10 mouse cellular contexts compared by ENCODE assay signal in the genomic region with DNA sequence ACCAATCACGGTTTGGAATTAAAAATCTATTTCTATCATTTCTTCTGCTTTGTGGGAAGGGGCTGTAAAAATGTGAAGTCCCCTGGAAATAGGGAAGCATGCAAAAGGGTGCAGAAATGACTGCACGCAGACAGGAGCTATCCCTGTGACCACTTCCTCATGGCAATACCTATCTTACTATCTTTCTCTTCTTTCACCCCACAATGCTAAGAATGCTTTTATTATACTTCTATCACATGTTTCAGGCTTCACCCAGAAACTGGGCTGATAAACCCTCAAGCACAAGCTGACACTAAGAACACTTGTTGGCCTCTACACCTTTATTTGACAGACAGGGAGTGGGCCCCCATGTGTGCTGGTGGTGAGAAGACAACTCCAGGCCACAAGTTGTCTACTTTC.
DNase-seq lines count a peak whose midpoint lies in the region; ATAC-seq and TF ChIP-seq lines count a peak whose summit lies in the region.
"Had no signal": no experiment of that assay in that cellular context is flagged by ENCODE, and none has a peak within 500 bp of the region (broad histone marks: within the 10 kb centered on the region; RNA-seq: fewer than 3 reads in every experiment).

No protein-coding gene starts in this region.

- no peaks in the 10 kb centered on the region for H3K27me3 ChIP-seq in heart, embryonic 16.5 days (ENCODE audit: control insufficient read depth, insufficient read depth, low read length)
- H3K27me3 ChIP-seq in CH12.LX (replicated peaks): no peaks in the 10 kb centered on the region
- H3K27me3 ChIP-seq in intestine, postnatal 0 days (replicated peaks; ENCODE audit: control insufficient read depth, insufficient read depth, low read length): no peaks in the 10 kb centered on the region
- H3K27me3 ChIP-seq: limb, embryonic 15.5 days had no signal

- H3K9ac ChIP-seq in heart, embryonic 16.5 days (ENCODE audit: low read length): no peak overlapping the region
- H3K9ac ChIP-seq in CH12.LX (ENCODE audit: insufficient read depth, low read depth): no peak overlapping the region
- H3K9ac ChIP-seq in intestine, postnatal 0 days (ENCODE audit: low read depth, low read length): no peak overlapping the region
- H3K9ac ChIP-seq: limb, embryonic 15.5 days had no signal

- no peaks in the 10 kb centered on the region for H3K9me3 ChIP-seq in heart, embryonic 16.5 days (replicated peaks; ENCODE audit: control insufficient read depth, low read length)
- H3K9me3 ChIP-seq in CH12.LX (replicated peaks; ENCODE audit: low read length): no peaks in the 10 kb centered on the region
- no peaks in the 10 kb centered on the region for H3K9me3 ChIP-seq in intestine, postnatal 0 days (ENCODE audit: control insufficient read depth)
- H3K9me3 ChIP-seq: limb, embryonic 15.5 days had no signal

- no peak for TF ChIP-seq RAD21 in CH12.LX (IDR thresholded peaks at IDR 0.05; ENCODE audit: low read depth, low read length)

- in situ Hi-C loops in CH12.LX (cut with MboI; ENCODE audit: low pct_ligation_motif_present, low pct_unique_long_range_greater_than_20kb, low sequenced_read_pairs): no loop called here

- no peak overlapping the region for H3K4me3 ChIP-seq in heart, embryonic 16.5 days (ENCODE audit: low read length)
- no peak overlapping the region for H3K4me3 ChIP-seq in CH12.LX (replicated peaks in 1 of 3; ENCODE audit: low read depth in 2 of 3, low read length in 2 of 3, poor library complexity in 1 of 3)
- H3K4me3 ChIP-seq in bone marrow, adult 2 months (replicated peaks; ENCODE audit: control insufficient read depth, low read depth, low read length): no peak overlapping the region
- no peak overlapping the region for H3K4me3 ChIP-seq in intestine, postnatal 0 days (ENCODE audit: low read depth, low read length)
- H3K4me3 ChIP-seq: limb, embryonic 15.5 days had no signal

- 52% methylated on average over 2 of the region's 2 CpGs for WGBS in heart, embryonic 16.5 days
- WGBS in bone marrow, adult 2 months: 5% methylated on average over 2 of the region's 2 CpGs
- 56% methylated on average over 2 of the region's 2 CpGs for WGBS in intestine, postnatal 0 days

- no peak for TF ChIP-seq POLR2A in CH12.LX (IDR thresholded peaks at IDR 0.05; ENCODE audit: low read depth, low read length)
- TF ChIP-seq POLR2A in bone marrow, adult 2 months (IDR thresholded peaks at IDR 0.05; ENCODE audit: borderline replicate concordance, control insufficient read depth, low read depth, low read length): no peak

- no peak for DNase-seq in heart, postnatal 36 days
- no peak for DNase-seq in CH12.LX (ENCODE audit: extremely low read depth)
- no peak for DNase-seq in kidney, postnatal 10 days
- no peak for DNase-seq in urinary bladder, postnatal 4 days (ENCODE audit: low spot score in 2 of 2)
- no peak for DNase-seq in spleen, postnatal 14 days (ENCODE audit: low spot score in 2 of 2)

- peaks cover 85% of the 10 kb centered on the region for H3K79me2 ChIP-seq in CH12.LX (replicated peaks; ENCODE audit: control insufficient read depth, extremely low read depth, insufficient read depth, poor library complexity, severe bottlenecking)

- TF ChIP-seq EP300 in CH12.LX (IDR thresholded peaks at IDR 0.05; ENCODE audit: low read length): peak; percentile 59

- no peak for ATAC-seq in heart, embryonic 16.5 days (replicated peaks; ENCODE audit: extremely low read depth, insufficient read depth, low FRiP score)
- no peak for ATAC-seq in intestine, postnatal 0 days

- H3K27ac ChIP-seq in heart, embryonic 16.5 days (ENCODE audit: low read length): peak overlapping the region; percentile 41
- no peak overlapping the region for H3K27ac ChIP-seq in CH12.LX (ENCODE audit: insufficient read depth, low read depth)
- H3K27ac ChIP-seq in bone marrow, adult 2 months (ENCODE audit: control insufficient read depth, insufficient read depth, low read depth, low read length, poor library complexity): peak overlapping the region; percentile 56; the same call in 1 of the 2 replicates
- 0 out of 2 replicates have a peak overlapping the region, but pooled peaks have one; percentile 9 for H3K27ac ChIP-seq in intestine, postnatal 0 days (ENCODE audit: low read depth, low read length)
- H3K27ac ChIP-seq: limb, embryonic 15.5 days had no signal

- no peak overlapping the region for H3K4me2 ChIP-seq in heart, embryonic 16.5 days (ENCODE audit: low read depth, low read length)
- H3K4me2 ChIP-seq in CH12.LX (ENCODE audit: insufficient read depth, low read depth, poor library complexity, severe bottlenecking): no peak overlapping the region
- H3K4me2 ChIP-seq in intestine, postnatal 0 days (replicated peaks; ENCODE audit: low read depth): no peak overlapping the region
- H3K4me2 ChIP-seq: heart, embryonic 11.5 days; limb, embryonic 15.5 days had no signal

- intact Hi-C loops in heart, postnatal 36 days (cut with DNase I): no loop called here

- no peaks in the 10 kb centered on the region for H3K36me3 ChIP-seq in heart, embryonic 16.5 days (ENCODE audit: control insufficient read depth, insufficient read depth)
- peaks cover 13 to 73% of the 10 kb centered on the region in 2 experiments for H3K36me3 ChIP-seq in CH12.LX (replicated peaks in 1 of 2; ENCODE audit: control insufficient read depth in 1 of 2, insufficient read depth in 1 of 2, low read length in 1 of 2)
- H3K36me3 ChIP-seq in intestine, postnatal 0 days (ENCODE audit: control insufficient read depth, insufficient read depth): no peaks in the 10 kb centered on the region; the same call in 1 of the 2 replicates
- H3K36me3 ChIP-seq: limb, embryonic 15.5 days had no signal

- no peak for TF ChIP-seq CTCF in CH12.LX (conservative IDR thresholded peaks at IDR 0.05 in 1 of 2, IDR thresholded peaks at IDR 0.05 in 1 of 2; ENCODE audit: low read depth in 2 of 2, low read length in 2 of 2)
- no peak for TF ChIP-seq CTCF in bone marrow, adult 2 months (IDR thresholded peaks at IDR 0.05; ENCODE audit: control insufficient read depth, insufficient read depth, low read length)
- no peak for TF ChIP-seq CTCF in intestine, postnatal 0 days (IDR thresholded peaks at IDR 0.05; ENCODE audit: low read depth)

- H3K4me1 ChIP-seq in heart, embryonic 16.5 days (ENCODE audit: control insufficient read depth, insufficient read depth, low read length): peaks cover 50% of the 10 kb centered on the region
- H3K4me1 ChIP-seq in CH12.LX (ENCODE audit: control insufficient read depth in 1 of 2, insufficient read depth in 2 of 2): peaks cover 13 to 85% of the 10 kb centered on the region in 2 experiments
- peaks cover 9% of the 10 kb centered on the region; the same call in 1 of the 2 replicates for H3K4me1 ChIP-seq in bone marrow, adult 2 months (ENCODE audit: control insufficient read depth, insufficient read depth, low read length)
- H3K4me1 ChIP-seq in intestine, postnatal 0 days (replicated peaks; ENCODE audit: control insufficient read depth, insufficient read depth, low read length): peaks cover 12% of the 10 kb centered on the region; the same call in 1 of the 2 replicates

- dilution Hi-C loops in CH12.LX (cut with MboI; ENCODE audit: extremely low pct_ligation_motif_present, extremely low pct_unique_long_range_greater_than_20kb, low sequenced_read_pairs): no loop called here

TF ChIP-seq in CH12.LX, 34 proteins besides CTCF, POLR2A, EP300 and RAD21:
- no peak for TF ChIP-seq TBP (conservative IDR thresholded peaks at IDR 0.05; ENCODE audit: low read depth, low read length)
- TF ChIP-seq BHLHE40 (IDR thresholded peaks at IDR 0.05; ENCODE audit: low read depth, low read length): no peak
- no peak for TF ChIP-seq MAX (IDR thresholded peaks at IDR 0.05; ENCODE audit: low read length)
- no peak for TF ChIP-seq JUN (IDR thresholded peaks at IDR 0.05; ENCODE audit: insufficient read depth, low read depth, low read length)
- no peak for TF ChIP-seq UBTF (IDR thresholded peaks at IDR 0.05; ENCODE audit: low read depth, low read length)
- no peak for TF ChIP-seq ETS1 (conservative IDR thresholded peaks at IDR 0.05; ENCODE audit: low read depth, low read length)
- TF ChIP-seq MYC (IDR thresholded peaks at IDR 0.05; ENCODE audit: low read depth, low read length): no peak
- TF ChIP-seq SIN3A (IDR thresholded peaks at IDR 0.05; ENCODE audit: low read length): no peak
- no peak for TF ChIP-seq TCF12 (IDR thresholded peaks at IDR 0.05; ENCODE audit: low read depth, low read length)
- TF ChIP-seq MAZ (IDR thresholded peaks at IDR 0.05; ENCODE audit: low read depth, low read length): no peak
TF ChIP-seq in CH12.LX: peak in this region for 0.
